Comparison of ENCODE assay signal across 12 mouse cellular contexts in the genomic region with DNA sequence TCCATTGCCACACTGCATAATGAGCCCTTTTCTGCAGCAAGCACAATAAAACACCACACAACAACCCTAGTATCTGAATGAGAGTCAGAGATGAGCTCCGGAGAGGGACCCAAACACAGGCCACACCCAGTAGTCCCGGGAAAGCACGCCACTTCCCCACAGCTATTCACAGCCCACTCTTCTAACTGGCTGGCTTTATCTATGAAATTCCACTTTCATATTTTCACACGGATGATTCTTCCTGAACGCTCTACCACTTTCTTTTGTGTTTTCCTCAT.
DNase-seq lines count a peak whose midpoint lies in the region; ATAC-seq and TF ChIP-seq lines count a peak whose summit lies in the region.
"Had no signal": no experiment of that assay in that cellular context is flagged by ENCODE, and none has a peak within 500 bp of the region (broad histone marks: within the 10 kb centered on the region; RNA-seq: fewer than 3 reads in every experiment).

No protein-coding gene starts in this region.

- no peak overlapping the region for H3K4me3 ChIP-seq in embryonic facial prominence, embryonic 13.5 days
- no peak overlapping the region for H3K4me3 ChIP-seq in embryonic facial prominence, embryonic 10.5 days
- no peak overlapping the region for H3K4me3 ChIP-seq in liver, embryonic 11.5 days (ENCODE audit: low read depth, low read length)
- H3K4me3 ChIP-seq in hindbrain, postnatal 0 days (ENCODE audit: low read length) = no peak overlapping the region
- no peak overlapping the region for H3K4me3 ChIP-seq in neural tube, embryonic 13.5 days
- H3K4me3 ChIP-seq in forebrain, embryonic 11.5 days (ENCODE audit: low read depth, low read length) = no peak overlapping the region

- no peak overlapping the region for H3K27ac ChIP-seq in embryonic facial prominence, embryonic 13.5 days
- no peak overlapping the region for H3K27ac ChIP-seq in embryonic facial prominence, embryonic 10.5 days (replicated peaks)
- no peak overlapping the region; the same call in 1 of the 2 replicates for H3K27ac ChIP-seq in liver, embryonic 11.5 days (ENCODE audit: low read depth, low read length)
- no peak overlapping the region for H3K27ac ChIP-seq in hindbrain, postnatal 0 days
- H3K27ac ChIP-seq in neural tube, embryonic 13.5 days (replicated peaks) = peak overlapping the region; percentile 67
- no peak overlapping the region for H3K27ac ChIP-seq in forebrain, embryonic 11.5 days (ENCODE audit: low read depth, low read length)

- no peak for TF ChIP-seq CTCF in hindbrain, postnatal 0 days (IDR thresholded peaks at IDR 0.05; ENCODE audit: low read depth)

- DNase-seq in embryonic facial prominence, embryonic 10.5 days (ENCODE audit: low spot score) = no peak
- DNase-seq in liver = peak; percentile 30
- DNase-seq in liver, embryonic 11.5 days (ENCODE audit: low spot score) = no peak
- no peak for DNase-seq in hindbrain, postnatal 0 days (ENCODE audit: low spot score)
- DNase-seq in frontal cortex, postnatal 10 days (ENCODE audit: low spot score in 2 of 2) = no peak
- DNase-seq in forebrain, embryonic 11.5 days (ENCODE audit: low spot score) = no peak
- DNase-seq: cerebellum, postnatal 36 days; heart, postnatal 4 days; right cerebral cortex, postnatal 4 days had no signal

- H3K36me3 ChIP-seq in embryonic facial prominence, embryonic 13.5 days = no peaks in the 10 kb centered on the region
- no peaks in the 10 kb centered on the region for H3K36me3 ChIP-seq in embryonic facial prominence, embryonic 10.5 days (replicated peaks)
- no peaks in the 10 kb centered on the region for H3K36me3 ChIP-seq in liver, embryonic 11.5 days (ENCODE audit: control insufficient read depth, insufficient read depth, low read length)
- H3K36me3 ChIP-seq in hindbrain, postnatal 0 days (ENCODE audit: insufficient read depth, low read length) = no peaks in the 10 kb centered on the region
- no peaks in the 10 kb centered on the region for H3K36me3 ChIP-seq in neural tube, embryonic 13.5 days
- no peaks in the 10 kb centered on the region for H3K36me3 ChIP-seq in forebrain, embryonic 11.5 days (ENCODE audit: control insufficient read depth, insufficient read depth, low read length)
- H3K36me3 ChIP-seq: G1E had no signal

- WGBS in embryonic facial prominence, embryonic 13.5 days = 67% methylated on average over 5 of the region's 5 CpGs
- WGBS in embryonic facial prominence, embryonic 10.5 days = 78% methylated on average over 5 of the region's 5 CpGs
- 46% methylated on average over 5 of the region's 5 CpGs for WGBS in liver, embryonic 11.5 days
- 54% methylated on average over 5 of the region's 5 CpGs for WGBS in hindbrain, postnatal 0 days
- WGBS in neural tube, embryonic 13.5 days = 27% methylated on average over 5 of the region's 5 CpGs
- 83% methylated on average over 5 of the region's 5 CpGs for WGBS in forebrain, embryonic 11.5 days

- ATAC-seq in embryonic facial prominence, embryonic 13.5 days (ENCODE audit: insufficient number of reproducible peaks, insufficient read depth, low FRiP score, low TSS enrichment, low read depth) = no peak
- ATAC-seq in liver, embryonic 11.5 days (replicated peaks; ENCODE audit: low FRiP score) = no peak
- 0 out of 2 replicates have a peak, but pooled peaks have one; percentile 12 for ATAC-seq in hindbrain, postnatal 0 days
- ATAC-seq in neural tube, embryonic 13.5 days (ENCODE audit: low read depth) = peak; percentile 56; the same call in 1 of the 2 replicates
- ATAC-seq in forebrain, embryonic 11.5 days (replicated peaks; ENCODE audit: low FRiP score) = no peak

- H3K9ac ChIP-seq in embryonic facial prominence, embryonic 13.5 days = no peak overlapping the region
- no peak overlapping the region for H3K9ac ChIP-seq in liver, embryonic 11.5 days (ENCODE audit: low read depth, low read length)
- no peak overlapping the region for H3K9ac ChIP-seq in hindbrain, postnatal 0 days (replicated peaks; ENCODE audit: low read length)
- H3K9ac ChIP-seq in neural tube, embryonic 13.5 days = peak overlapping the region; percentile 31; the same call in 1 of the 2 replicates
- H3K9ac ChIP-seq in forebrain, embryonic 11.5 days (ENCODE audit: low read length) = no peak overlapping the region

- H3K4me2 ChIP-seq in embryonic facial prominence, embryonic 13.5 days = 0 out of 2 replicates have a peak overlapping the region, but pooled peaks have one; percentile 22
- no peak overlapping the region for H3K4me2 ChIP-seq in liver, embryonic 11.5 days
- peak overlapping the region; percentile 18; the same call in 1 of the 2 replicates for H3K4me2 ChIP-seq in hindbrain, postnatal 0 days (ENCODE audit: low read depth, low read length)
- H3K4me2 ChIP-seq in neural tube, embryonic 13.5 days = peak overlapping the region; percentile 48
- H3K4me2 ChIP-seq in forebrain, embryonic 11.5 days (ENCODE audit: low read depth, low read length, severe bottlenecking) = no peak overlapping the region

- no peaks in the 10 kb centered on the region for H3K27me3 ChIP-seq in embryonic facial prominence, embryonic 13.5 days
- no peaks in the 10 kb centered on the region for H3K27me3 ChIP-seq in embryonic facial prominence, embryonic 10.5 days (replicated peaks; ENCODE audit: low read depth, poor library complexity, severe bottlenecking)
- no peaks in the 10 kb centered on the region for H3K27me3 ChIP-seq in liver, embryonic 11.5 days (replicated peaks; ENCODE audit: control insufficient read depth, insufficient read depth, low read length)
- no peaks in the 10 kb centered on the region for H3K27me3 ChIP-seq in hindbrain, postnatal 0 days (ENCODE audit: insufficient read depth, low read length)
- no peaks in the 10 kb centered on the region for H3K27me3 ChIP-seq in neural tube, embryonic 13.5 days
- no peaks in the 10 kb centered on the region for H3K27me3 ChIP-seq in forebrain, embryonic 11.5 days (ENCODE audit: control insufficient read depth, insufficient read depth, low read length)

- H3K4me1 ChIP-seq in embryonic facial prominence, embryonic 13.5 days = peaks cover 18% of the 10 kb centered on the region
- peaks cover 11% of the 10 kb centered on the region for H3K4me1 ChIP-seq in embryonic facial prominence, embryonic 10.5 days
- H3K4me1 ChIP-seq in liver, embryonic 11.5 days (replicated peaks; ENCODE audit: control insufficient read depth, insufficient read depth, low read length) = 0 out of 2 replicates have a peak, but pooled peaks cover 3% of the 10 kb centered on the region
- no peaks in the 10 kb centered on the region for H3K4me1 ChIP-seq in hindbrain, postnatal 0 days (ENCODE audit: insufficient read depth, low read length)
- peaks cover 20% of the 10 kb centered on the region for H3K4me1 ChIP-seq in neural tube, embryonic 13.5 days (replicated peaks)
- H3K4me1 ChIP-seq in forebrain, embryonic 11.5 days (replicated peaks; ENCODE audit: control insufficient read depth, insufficient read depth, low read length) = no peaks in the 10 kb centered on the region

- no peaks in the 10 kb centered on the region for H3K9me3 ChIP-seq in embryonic facial prominence, embryonic 13.5 days
- H3K9me3 ChIP-seq in embryonic facial prominence, embryonic 10.5 days = no peaks in the 10 kb centered on the region
- no peaks in the 10 kb centered on the region for H3K9me3 ChIP-seq in liver, embryonic 11.5 days (ENCODE audit: control insufficient read depth, low read length)
- no peaks in the 10 kb centered on the region for H3K9me3 ChIP-seq in hindbrain, postnatal 0 days (ENCODE audit: low read length)
- H3K9me3 ChIP-seq in neural tube, embryonic 13.5 days = no peaks in the 10 kb centered on the region
- H3K9me3 ChIP-seq in forebrain, embryonic 11.5 days (ENCODE audit: control insufficient read depth, low read length) = no peaks in the 10 kb centered on the region

Comparison
In these comparisons a context has a peak if more than half of its experiments do, and no peak if none do; other contexts are left out.
1. ATAC-seq: peak in hindbrain, postnatal 0 days (single experiment) and neural tube, embryonic 13.5 days (single experiment); none in embryonic facial prominence, embryonic 13.5 days (single experiment), liver, embryonic 11.5 days (single experiment) and forebrain, embryonic 11.5 days (single experiment).
2. H3K4me2 ChIP-seq: peak in embryonic facial prominence, embryonic 13.5 days (single experiment), hindbrain, postnatal 0 days (single experiment) and neural tube, embryonic 13.5 days (single experiment); none in liver, embryonic 11.5 days (single experiment) and forebrain, embryonic 11.5 days (single experiment).